ENCODE assay signal across 9 mouse cellular contexts in genomic region chr19:47016487-47016886, GRCm38 (mm10). TPM values are rescaled to one million over a fixed set of nuclear protein-coding genes. Genes with fewer than 3 reads are reported as not detected.
DNase-seq lines count a peak whose midpoint lies in the region; ATAC-seq lines count a peak whose summit lies in the region.
"Had no signal": no experiment of that assay in that cellular context is flagged by ENCODE, and none has a peak within 500 bp of the region (broad histone marks: within the 10 kb centered on the region; RNA-seq: fewer than 3 reads in every experiment).

No protein-coding gene starts in this region.

- H3K4me1 ChIP-seq in kidney, embryonic 15.5 days, result peaks cover 25% of the 10 kb centered on the region
- H3K4me1 ChIP-seq in forebrain, embryonic 11.5 days (replicated peaks; ENCODE audit: control insufficient read depth, insufficient read depth, low read length), result peaks cover 8% of the 10 kb centered on the region
- peaks cover 11% of the 10 kb centered on the region for H3K4me1 ChIP-seq in hindbrain, embryonic 16.5 days (ENCODE audit: control insufficient read depth, insufficient read depth, low read depth, low read length)

- peak; percentile 80 for DNase-seq in kidney, adult 18-20 months
- peak; percentile 76 to 81 for DNase-seq in adrenal gland, adult 18-20 months (ENCODE audit: low spot score in 2 of 2)
- peak; percentile 91 for DNase-seq in forebrain, embryonic 11.5 days (ENCODE audit: low spot score)
- peak; percentile 84 for DNase-seq in lung, postnatal 36 days
- DNase-seq in skeletal muscle tissue, adult 2 months (ENCODE audit: low read depth, low spot score), result peak; percentile 41

- H3K9ac ChIP-seq in kidney, embryonic 15.5 days, result no peak overlapping the region
- no peak overlapping the region for H3K9ac ChIP-seq in forebrain, embryonic 11.5 days (ENCODE audit: low read length)
- peak overlapping the region; percentile 91 for H3K9ac ChIP-seq in hindbrain, embryonic 16.5 days (ENCODE audit: low read depth, low read length)
- H3K9ac ChIP-seq: liver, embryonic 15.5 days had no signal

- H3K27ac ChIP-seq in kidney, embryonic 15.5 days, result no peak overlapping the region
- H3K27ac ChIP-seq in forebrain, embryonic 11.5 days (ENCODE audit: low read depth, low read length), result no peak overlapping the region
- peak overlapping the region; percentile 68 for H3K27ac ChIP-seq in hindbrain, embryonic 16.5 days (ENCODE audit: low read depth, low read length)
- H3K27ac ChIP-seq: liver, embryonic 15.5 days had no signal

- WGBS in kidney, embryonic 15.5 days, result under 1% methylated on average over 15 of the region's 15 CpGs
- WGBS in forebrain, embryonic 11.5 days, result 2% methylated on average over 15 of the region's 15 CpGs
- under 1% methylated on average over 15 of the region's 15 CpGs for WGBS in hindbrain, embryonic 16.5 days

- no peak for ATAC-seq in kidney, embryonic 15.5 days (replicated peaks; ENCODE audit: low FRiP score)
- ATAC-seq in forebrain, embryonic 11.5 days (replicated peaks; ENCODE audit: low FRiP score), result no peak
- no peak for ATAC-seq in hindbrain, embryonic 16.5 days
- no peak for ATAC-seq in activated CD4-positive, CD25-positive, alpha-beta regulatory T cell, adult 4 months

- H3K9me3 ChIP-seq in kidney, embryonic 15.5 days (replicated peaks), result no peaks in the 10 kb centered on the region
- no peaks in the 10 kb centered on the region for H3K9me3 ChIP-seq in forebrain, embryonic 11.5 days (ENCODE audit: control insufficient read depth, low read length)
- H3K9me3 ChIP-seq in hindbrain, embryonic 16.5 days (ENCODE audit: control insufficient read depth, low read length), result no peaks in the 10 kb centered on the region
- H3K9me3 ChIP-seq: liver, embryonic 15.5 days had no signal

- no peaks in the 10 kb centered on the region for H3K36me3 ChIP-seq in kidney, embryonic 15.5 days
- no peaks in the 10 kb centered on the region for H3K36me3 ChIP-seq in forebrain, embryonic 11.5 days (ENCODE audit: control insufficient read depth, insufficient read depth, low read length)
- H3K36me3 ChIP-seq in hindbrain, embryonic 16.5 days (ENCODE audit: control insufficient read depth, insufficient read depth, low read length), result peaks cover 7% of the 10 kb centered on the region
- H3K36me3 ChIP-seq: liver, embryonic 15.5 days had no signal

- H3K4me3 ChIP-seq in kidney, embryonic 15.5 days (replicated peaks), result no peak overlapping the region
- peak overlapping the region; percentile 43 for H3K4me3 ChIP-seq in forebrain, embryonic 11.5 days (ENCODE audit: low read depth, low read length)
- H3K4me3 ChIP-seq in hindbrain, embryonic 16.5 days (ENCODE audit: low read length), result peak overlapping the region; percentile 85
- H3K4me3 ChIP-seq: liver, embryonic 15.5 days had no signal

- H3K4me2 ChIP-seq in kidney, embryonic 15.5 days, result no peak overlapping the region
- peak overlapping the region; percentile 69; the same call in 1 of the 2 replicates for H3K4me2 ChIP-seq in forebrain, embryonic 11.5 days (ENCODE audit: low read depth, low read length, severe bottlenecking)
- H3K4me2 ChIP-seq in hindbrain, embryonic 16.5 days (ENCODE audit: low read length), result peak overlapping the region; percentile 69
- H3K4me2 ChIP-seq: liver, embryonic 15.5 days had no signal

- peaks cover 77% of the 10 kb centered on the region for H3K27me3 ChIP-seq in kidney, embryonic 15.5 days
- peaks cover 40% of the 10 kb centered on the region for H3K27me3 ChIP-seq in forebrain, embryonic 11.5 days (ENCODE audit: control insufficient read depth, insufficient read depth, low read length)
- peaks cover 2% of the 10 kb centered on the region for H3K27me3 ChIP-seq in hindbrain, embryonic 16.5 days (replicated peaks; ENCODE audit: control insufficient read depth, insufficient read depth, low read length)

RNA-seq across cellular contexts. Expression of gene Nt5c2, which starts 1.5 kb away (rescaled TPM):
- 79.6 and 81.5 TPM in 2 replicates for polyA plus RNA-seq in kidney, embryonic 15.5 days (2015; fragmentation: Nextera tagmentation; extraction: Ambion mirVana)
- total RNA-seq in adrenal gland, adult 18-20 months (2021), result 10 to 100 TPM; 57.5 to 68.4 TPM
- polyA plus RNA-seq in forebrain, embryonic 11.5 days (2014; fragmentation: Nextera tagmentation; extraction: Ambion mirVana), result 71.8 and 77.9 TPM in 2 replicates
- polyA plus RNA-seq in hindbrain, embryonic 16.5 days (2015; fragmentation: Nextera tagmentation; extraction: Ambion mirVana), result 77.6 and 80.6 TPM in 2 replicates
- 10 to 100 TPM; 22.6 to 25.4 TPM for polyA plus RNA-seq in activated CD4-positive, CD25-positive, alpha-beta regulatory T cell, adult 4 months (2017; shearing (Covaris generic))

RNA-seq across cellular contexts. Expression of gene Ina, which starts 2.0 kb away (rescaled TPM):
- polyA plus RNA-seq in kidney, embryonic 15.5 days (2015; fragmentation: Nextera tagmentation; extraction: Ambion mirVana), result 1.8 and 4.4 TPM in 2 replicates
- total RNA-seq in adrenal gland, adult 18-20 months (2021), result 1 to 10 TPM; 7.8 to 8.6 TPM
- polyA plus RNA-seq in forebrain, embryonic 11.5 days (2014; fragmentation: Nextera tagmentation; extraction: Ambion mirVana), result 102 and 110 TPM in 2 replicates
- polyA plus RNA-seq in hindbrain, embryonic 16.5 days (2015; fragmentation: Nextera tagmentation; extraction: Ambion mirVana), result 413 and 454 TPM in 2 replicates
- polyA plus RNA-seq in activated CD4-positive, CD25-positive, alpha-beta regulatory T cell, adult 4 months (2017; shearing (Covaris generic)), result not detected

RNA-seq across cellular contexts. Expression of gene Pcgf6, which starts 34.2 kb away (rescaled TPM):
- 25.6 and 26.2 TPM in 2 replicates for polyA plus RNA-seq in kidney, embryonic 15.5 days (2015; fragmentation: Nextera tagmentation; extraction: Ambion mirVana)
- 10 to 100 TPM in 1 of 2 experiments, 1 to 10 TPM in 1; 7.4 to 10.8 TPM for total RNA-seq in adrenal gland, adult 18-20 months (2021)
- 35.1 and 37.3 TPM in 2 replicates for polyA plus RNA-seq in forebrain, embryonic 11.5 days (2014; fragmentation: Nextera tagmentation; extraction: Ambion mirVana)
- 26.8 and 30.2 TPM in 2 replicates for polyA plus RNA-seq in hindbrain, embryonic 16.5 days (2015; fragmentation: Nextera tagmentation; extraction: Ambion mirVana)
- 1 to 10 TPM; 6.5 to 8.6 TPM for polyA plus RNA-seq in activated CD4-positive, CD25-positive, alpha-beta regulatory T cell, adult 4 months (2017; shearing (Covaris generic))

RNA-seq across cellular contexts. Expression of gene Taf5, which starts 51.1 kb away (rescaled TPM):
- polyA plus RNA-seq in kidney, embryonic 15.5 days (2015; fragmentation: Nextera tagmentation; extraction: Ambion mirVana), result 5.4 and 5.9 TPM in 2 replicates
- 1 to 10 TPM; 3.8 to 4.3 TPM for total RNA-seq in adrenal gland, adult 18-20 months (2021)
- polyA plus RNA-seq in forebrain, embryonic 11.5 days (2014; fragmentation: Nextera tagmentation; extraction: Ambion mirVana), result 10.6 and 11.8 TPM in 2 replicates
- polyA plus RNA-seq in hindbrain, embryonic 16.5 days (2015; fragmentation: Nextera tagmentation; extraction: Ambion mirVana), result 4.4 and 4.9 TPM in 2 replicates
- 1 to 10 TPM; 1.9 to 2.9 TPM for polyA plus RNA-seq in activated CD4-positive, CD25-positive, alpha-beta regulatory T cell, adult 4 months (2017; shearing (Covaris generic))

Comparison
In these comparisons a context has a peak if more than half of its experiments do, and no peak if none do; other contexts are left out.
1. DNase-seq: peak in every context shown above with its lines; median percentile 91 in forebrain, embryonic 11.5 days; 84 in lung, postnatal 36 days; 80 in kidney, adult 18-20 months; 78 in adrenal gland, adult 18-20 months; 41 in skeletal muscle tissue, adult 2 months.
2. RNA of gene Ina, which starts 2.0 kb away (polyA plus RNA-seq): 413 to 454 TPM in hindbrain, embryonic 16.5 days and 102 to 110 TPM in forebrain, embryonic 11.5 days; 1.8 to 4.4 TPM in kidney, embryonic 15.5 days and not detected in activated CD4-positive, CD25-positive, alpha-beta regulatory T cell, adult 4 months; every median in the first group is over 10 times any median in the second.